12 mouse cellular contexts compared by ENCODE assay signal in genomic region chr12:69516314-69516916, GRCm38 (mm10).
DNase-seq lines count a peak whose midpoint lies in the region; ATAC-seq and TF ChIP-seq lines count a peak whose summit lies in the region.
"Had no signal": no experiment of that assay in that cellular context is flagged by ENCODE, and none has a peak within 500 bp of the region (broad histone marks: within the 10 kb centered on the region; RNA-seq: fewer than 3 reads in every experiment).

No protein-coding gene starts in this region.

- ATAC-seq in megakaryocyte, adult 5-6 weeks (ENCODE audit: poor library complexity, severe bottlenecking): peak; percentile 83
- ATAC-seq in midbrain, embryonic 13.5 days: no peak

- DNase-seq in layer of hippocampus, adult 9-11 months: peak; percentile 60
- no peak for DNase-seq in layer of hippocampus, postnatal 10 days (ENCODE audit: low spot score in 2 of 2)
- peak; percentile 81 for DNase-seq in thymus, postnatal 0 days (ENCODE audit: low spot score)
- DNase-seq in urinary bladder, postnatal 4 days (ENCODE audit: low spot score in 2 of 2): no peak
- no peak for DNase-seq in urinary bladder, postnatal 14 days (ENCODE audit: low spot score)
- DNase-seq: cerebellum, adult 2 months had no signal

- H3K4me1 ChIP-seq in bone marrow, adult 2 months (ENCODE audit: control insufficient read depth, insufficient read depth, low read length): peaks cover 6% of the 10 kb centered on the region; the same call in 1 of the 2 replicates
- H3K4me1 ChIP-seq in midbrain, embryonic 13.5 days (replicated peaks): no peaks in the 10 kb centered on the region

- H3K9ac ChIP-seq in midbrain, embryonic 13.5 days (replicated peaks): no peak overlapping the region
- H3K9ac ChIP-seq: kidney, embryonic 15.5 days; lung, embryonic 15.5 days had no signal

- H3K4me3 ChIP-seq in bone marrow, adult 2 months (replicated peaks; ENCODE audit: control insufficient read depth, low read depth, low read length): no peak overlapping the region
- no peak overlapping the region for H3K4me3 ChIP-seq in midbrain, embryonic 13.5 days (replicated peaks)
- H3K4me3 ChIP-seq: erythroblast, embryonic 14.5 days; kidney, embryonic 15.5 days; lung, embryonic 15.5 days had no signal

- H3K27ac ChIP-seq in bone marrow, adult 2 months (ENCODE audit: control insufficient read depth, insufficient read depth, low read depth, low read length, poor library complexity): peak overlapping the region; percentile 23; the same call in 1 of the 2 replicates
- no peak overlapping the region for H3K27ac ChIP-seq in midbrain, embryonic 13.5 days

- H3K9me3 ChIP-seq in midbrain, embryonic 13.5 days: no peaks in the 10 kb centered on the region
- H3K9me3 ChIP-seq: kidney, embryonic 15.5 days; lung, embryonic 15.5 days had no signal

- no peak for TF ChIP-seq POLR2A in bone marrow, adult 2 months (IDR thresholded peaks at IDR 0.05; ENCODE audit: borderline replicate concordance, control insufficient read depth, low read depth, low read length)

- H3K27me3 ChIP-seq in midbrain, embryonic 13.5 days: no peaks in the 10 kb centered on the region
- H3K27me3 ChIP-seq: kidney, embryonic 15.5 days; lung, embryonic 15.5 days had no signal

- WGBS in bone marrow, adult 2 months: 20% methylated on average over 10 of the region's 10 CpGs
- 88% methylated on average over 10 of the region's 10 CpGs for WGBS in midbrain, embryonic 13.5 days

- no peak for TF ChIP-seq CTCF in bone marrow, adult 2 months (IDR thresholded peaks at IDR 0.05; ENCODE audit: control insufficient read depth, insufficient read depth, low read length)

- no peak overlapping the region for H3K4me2 ChIP-seq in midbrain, embryonic 13.5 days (replicated peaks)
- H3K4me2 ChIP-seq: kidney, embryonic 15.5 days; lung, embryonic 15.5 days had no signal

- no peaks in the 10 kb centered on the region for H3K36me3 ChIP-seq in midbrain, embryonic 13.5 days
- H3K36me3 ChIP-seq: kidney, embryonic 15.5 days; lung, embryonic 15.5 days had no signal

Comparison
In these comparisons a context has a peak if more than half of its experiments do, and no peak if none do; other contexts are left out.
1. DNase-seq: peak in layer of hippocampus, adult 9-11 months (single experiment) and thymus, postnatal 0 days (single experiment); none in layer of hippocampus, postnatal 10 days (0 of 2), urinary bladder, postnatal 4 days (0 of 2) and urinary bladder, postnatal 14 days (single experiment).